Mouse (Mus musculus): Measurements from ENCODE around the gene Glis1. TPM values are rescaled to one million over a fixed set of nuclear protein-coding genes. Genes with fewer than 3 reads are reported as not detected.

Gene Glis1
- polyA plus RNA-seq, 1 experiment from 2014 or later: 4.9 TPM

GRCm38 (mm10) chr4:107652598-107653279, 218.3 kb downstream of the Glis1 start:
- Histone ChIP-seq H3K9ac (no peak overlapping the region), H3K4me1 (peaks cover 24% of the 10 kb centered on the region), H3K27me3 (replicated peaks) (no peaks in the 10 kb centered on the region), H3K36me3 (no peaks in the 10 kb centered on the region), H3K9me3 (no peaks in the 10 kb centered on the region), H3K4me3 (no peak overlapping the region), H3K27ac (no peak overlapping the region), H3K4me2 (replicated peaks) (peak overlapping the region; percentile 12; the same call in 1 of the 2 replicates)
- peak; percentile 78 for ATAC-seq (ENCODE audit: low FRiP score, low read depth)
- WGBS: 13% methylated on average over 7 of the region's 7 CpGs

GRCm38 (mm10) chr4:107653280-107653643, 218.9 kb downstream of the Glis1 start:
- no peaks in the 10 kb centered on the region for H3K36me3 ChIP-seq
- H3K9ac ChIP-seq: no peak overlapping the region
- 74% methylated on average over 5 of the region's 5 CpGs for WGBS
- H3K27ac ChIP-seq: no peak overlapping the region
- no peaks in the 10 kb centered on the region for H3K27me3 ChIP-seq (replicated peaks)
- H3K4me3 ChIP-seq: no peak overlapping the region
- ATAC-seq (ENCODE audit: low FRiP score, low read depth): no peak
- H3K9me3 ChIP-seq: no peaks in the 10 kb centered on the region
- H3K4me1 ChIP-seq: peaks cover 24% of the 10 kb centered on the region
- H3K4me2 ChIP-seq (replicated peaks): no peak overlapping the region

DNA sequence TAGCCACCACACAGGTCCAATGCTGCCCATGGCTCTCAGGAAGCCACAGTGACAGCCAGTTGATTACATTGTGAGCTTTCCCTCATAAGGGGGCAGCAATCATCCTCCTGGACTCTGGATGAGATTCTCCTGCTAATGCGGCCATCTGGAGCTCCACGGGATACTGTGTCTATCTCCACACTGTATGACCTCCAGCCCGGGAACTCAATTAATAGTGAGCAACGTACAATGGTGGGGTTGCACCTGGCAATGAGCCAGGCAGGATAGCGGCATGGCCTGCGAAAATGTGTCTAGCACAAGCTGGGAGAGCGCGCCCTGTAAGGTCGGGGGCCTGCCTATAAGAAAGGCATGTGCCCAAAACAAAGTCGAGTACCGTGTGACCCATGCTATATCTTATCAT, 226.3 kb downstream of the Glis1 start:
- ATAC-seq (ENCODE audit: low FRiP score, low read depth): no peak
- Histone ChIP-seq H3K4me1 (no peaks in the 10 kb centered on the region), H3K4me3 (no peak overlapping the region), H3K27ac (no peak overlapping the region), H3K27me3 (replicated peaks) (no peaks in the 10 kb centered on the region), H3K4me2 (replicated peaks) (no peak overlapping the region), H3K9me3 (no peaks in the 10 kb centered on the region), H3K9ac (no peak overlapping the region), H3K36me3 (no peaks in the 10 kb centered on the region)
- 87% methylated on average over 11 of the region's 11 CpGs for WGBS

DNA sequence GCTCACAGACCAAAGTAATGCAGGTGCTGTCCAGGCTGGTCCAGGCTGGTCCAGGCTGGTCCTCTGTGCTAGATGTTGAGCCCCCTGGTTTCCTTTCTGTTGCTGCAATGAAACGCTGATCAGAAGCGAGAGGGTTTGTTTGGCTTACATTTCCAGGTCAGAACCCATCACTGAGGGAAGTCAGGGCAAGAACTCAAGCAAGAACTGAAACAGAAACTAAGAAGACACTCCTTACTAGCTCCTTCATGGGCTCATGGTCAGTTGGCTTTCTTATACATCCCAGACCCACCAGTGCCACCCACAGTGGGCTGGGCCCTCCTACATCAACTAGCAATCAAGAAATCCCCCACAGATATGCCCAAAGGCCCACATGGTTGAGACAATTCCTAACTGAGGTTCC, 234.1 kb downstream of the Glis1 start:
- peaks cover 4% of the 10 kb centered on the region for H3K4me1 ChIP-seq
- H3K27ac ChIP-seq: no peak overlapping the region
- no peaks in the 10 kb centered on the region for H3K36me3 ChIP-seq
- H3K4me2 ChIP-seq (replicated peaks): no peak overlapping the region
- H3K9ac ChIP-seq: no peak overlapping the region
- no peak for ATAC-seq (ENCODE audit: low FRiP score, low read depth)
- WGBS: 92% methylated on average over 2 of the region's 2 CpGs
- no peaks in the 10 kb centered on the region for H3K27me3 ChIP-seq (replicated peaks)
- no peak overlapping the region for H3K4me3 ChIP-seq
- H3K9me3 ChIP-seq: no peaks in the 10 kb centered on the region

DNA sequence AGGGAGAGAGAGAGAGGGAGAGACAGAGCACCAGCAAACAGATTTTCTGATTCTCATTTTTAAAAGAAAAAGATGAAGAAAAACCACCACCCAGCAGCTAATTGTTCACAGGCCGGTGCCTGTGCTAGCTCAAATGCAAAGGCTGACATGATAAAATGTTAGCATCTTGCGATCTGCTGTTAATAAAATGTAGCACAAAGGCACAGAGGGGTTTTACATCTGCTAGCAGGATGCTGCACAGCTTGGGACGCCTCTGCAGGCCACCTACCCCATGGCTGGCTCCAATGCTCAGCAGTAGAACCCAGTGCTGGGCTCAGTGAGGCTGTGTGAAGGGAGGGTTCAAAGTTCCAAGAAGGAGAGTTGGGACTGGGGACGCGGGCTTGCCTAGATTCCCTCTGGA, 236.3 kb downstream of the Glis1 start:
- Histone ChIP-seq H3K4me1 (peaks cover 10% of the 10 kb centered on the region), H3K27me3 (replicated peaks) (no peaks in the 10 kb centered on the region), H3K9ac (no peak overlapping the region), H3K4me2 (replicated peaks) (no peak overlapping the region), H3K9me3 (no peaks in the 10 kb centered on the region), H3K36me3 (no peaks in the 10 kb centered on the region), H3K4me3 (no peak overlapping the region), H3K27ac (no peak overlapping the region)
- WGBS: 71% methylated on average over 5 of the region's 5 CpGs
- ATAC-seq (ENCODE audit: low FRiP score, low read depth): no peak

DNA sequence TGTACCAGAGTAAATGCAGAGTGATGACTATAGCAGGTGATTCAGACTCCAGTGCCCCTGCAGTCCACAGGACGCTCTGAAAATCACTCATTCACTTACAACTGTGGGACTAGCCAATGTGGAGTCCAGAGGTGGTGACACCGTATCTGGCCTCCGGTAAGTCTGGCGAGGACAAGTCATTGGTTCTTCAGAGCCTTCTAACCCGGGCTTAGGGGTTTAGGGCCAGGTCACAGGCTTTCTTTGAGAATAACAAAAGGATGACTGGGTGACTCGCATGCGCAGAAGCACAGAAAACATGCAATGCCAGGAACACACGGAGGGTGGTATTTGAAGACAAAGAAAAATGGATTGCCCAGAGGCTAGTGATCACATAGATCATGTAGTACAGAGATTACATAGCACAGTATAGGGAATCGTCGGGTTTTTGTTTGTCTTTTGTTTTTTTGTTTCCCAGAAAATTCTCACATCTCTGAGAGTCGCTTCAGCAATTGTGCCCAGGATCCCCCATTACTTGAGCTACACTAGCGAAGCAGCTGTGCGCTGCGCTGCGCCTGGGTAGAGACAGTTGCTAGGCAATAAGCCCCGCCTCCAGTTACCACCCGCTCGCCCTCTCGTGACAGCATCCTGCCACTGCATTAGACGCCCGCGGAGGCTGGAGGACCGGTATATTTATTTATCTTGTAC, 239.4 kb downstream of the Glis1 start:
- WGBS: 12% methylated on average over 23 of the region's 23 CpGs
- H3K27ac ChIP-seq: peak overlapping the region; percentile 21; the same call in 1 of the 2 replicates
- no peaks in the 10 kb centered on the region for H3K27me3 ChIP-seq (replicated peaks)
- no peaks in the 10 kb centered on the region for H3K36me3 ChIP-seq
- peak; percentile 93 for ATAC-seq (ENCODE audit: low FRiP score, low read depth)
- no peak overlapping the region for H3K4me3 ChIP-seq
- H3K4me2 ChIP-seq (replicated peaks): peak overlapping the region; percentile 44
- H3K9ac ChIP-seq: peak overlapping the region; percentile 45; the same call in 1 of the 2 replicates
- H3K4me1 ChIP-seq: peaks cover 11% of the 10 kb centered on the region
- no peaks in the 10 kb centered on the region for H3K9me3 ChIP-seq

GRCm38 (mm10) chr4:107674322-107674644, 239.9 kb downstream of the Glis1 start:
- 27% methylated on average over 5 of the region's 5 CpGs for WGBS
- no peak for ATAC-seq (ENCODE audit: low FRiP score, low read depth)
- Histone ChIP-seq H3K4me3 (no peak overlapping the region), H3K9me3 (no peaks in the 10 kb centered on the region), H3K27ac (no peak overlapping the region), H3K9ac (no peak overlapping the region), H3K27me3 (replicated peaks) (no peaks in the 10 kb centered on the region), H3K4me1 (peaks cover 16% of the 10 kb centered on the region), H3K4me2 (replicated peaks) (peak overlapping the region; percentile 44), H3K36me3 (no peaks in the 10 kb centered on the region)

GRCm38 (mm10) chr4:107675645-107676044, 241.3 kb downstream of the Glis1 start:
- H3K27ac ChIP-seq: no peak overlapping the region
- WGBS: 71% methylated on average over 10 of the region's 10 CpGs
- peaks cover 30% of the 10 kb centered on the region for H3K4me1 ChIP-seq
- no peaks in the 10 kb centered on the region for H3K9me3 ChIP-seq
- ATAC-seq (ENCODE audit: low FRiP score, low read depth): no peak
- H3K27me3 ChIP-seq (replicated peaks): no peaks in the 10 kb centered on the region
- H3K9ac ChIP-seq: no peak overlapping the region
- H3K4me3 ChIP-seq: no peak overlapping the region
- no peak overlapping the region for H3K4me2 ChIP-seq (replicated peaks)
- H3K36me3 ChIP-seq: no peaks in the 10 kb centered on the region

DNA sequence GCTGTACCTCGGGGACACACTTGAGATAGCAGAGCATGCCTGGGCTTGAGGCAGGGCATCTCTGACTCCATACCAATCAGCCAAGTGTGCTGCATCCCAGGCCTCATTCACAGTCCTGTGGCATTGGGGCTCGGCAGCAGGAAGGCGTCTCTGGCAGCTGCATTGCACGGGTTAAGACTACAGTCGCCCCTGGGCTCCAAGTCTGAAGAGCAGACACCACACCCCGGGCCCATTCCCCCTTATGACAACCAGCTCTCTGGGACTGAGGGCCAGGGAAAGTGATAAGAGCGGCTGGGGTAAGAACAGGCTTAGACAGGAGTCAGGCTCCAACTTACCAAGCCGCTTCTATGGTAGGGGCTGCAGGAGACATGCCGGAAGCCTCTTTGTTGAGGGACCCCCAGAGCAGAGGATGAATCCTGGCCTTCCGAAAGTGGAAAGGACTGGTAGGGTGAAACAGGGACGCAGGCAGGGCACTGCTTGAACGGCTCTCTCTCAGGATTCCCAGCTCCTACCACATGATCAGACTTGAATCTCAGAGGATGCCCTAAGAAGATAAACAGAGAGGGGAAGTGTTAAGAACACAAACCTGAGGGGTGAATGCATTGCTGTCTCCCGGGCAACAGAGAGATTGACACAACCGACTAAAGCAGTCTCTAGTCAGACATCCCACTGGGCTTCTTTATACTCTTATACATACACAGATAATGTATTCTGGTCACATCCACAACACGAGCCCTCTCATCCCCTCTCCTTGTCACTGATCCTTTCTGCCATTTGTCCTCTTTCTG, 246.1 kb downstream of the Glis1 start:
- WGBS: 33% methylated on average over 15 of the region's 15 CpGs
- Histone ChIP-seq H3K4me3 (peak overlapping the region; percentile 18; the same call in 1 of the 2 replicates), H3K27me3 (replicated peaks) (0 out of 2 replicates have a peak, but pooled peaks cover 2% of the 10 kb centered on the region), H3K27ac (peak overlapping the region; percentile 76), H3K4me2 (replicated peaks) (peak overlapping the region; percentile 48), H3K9me3 (no peaks in the 10 kb centered on the region), H3K36me3 (no peaks in the 10 kb centered on the region), H3K4me1 (peaks cover 30% of the 10 kb centered on the region), H3K9ac (peak overlapping the region; percentile 47; the same call in 1 of the 2 replicates)
- peak; percentile 88 for ATAC-seq (ENCODE audit: low FRiP score, low read depth)

- peak; percentile 59 for ATAC-seq (ENCODE audit: low FRiP score, low read depth)
- Histone ChIP-seq H3K4me1 (peaks cover 30% of the 10 kb centered on the region), H3K36me3 (no peaks in the 10 kb centered on the region), H3K9me3 (no peaks in the 10 kb centered on the region), H3K27ac (no peak overlapping the region; the same call in 1 of the 2 replicates), H3K4me3 (no peak overlapping the region), H3K4me2 (replicated peaks) (peak overlapping the region; percentile 48), H3K9ac (no peak overlapping the region), H3K27me3 (replicated peaks) (0 out of 2 replicates have a peak, but pooled peaks cover 2% of the 10 kb centered on the region)
- 36% methylated on average over 9 of the region's 9 CpGs for WGBS
Measured at GRCm38 (mm10) chr4:107681099-107681849, 246.9 kb downstream of the Glis1 start.

GRCm38 (mm10) chr4:107683006-107683756, 248.8 kb downstream of the Glis1 start:
- no peak overlapping the region for H3K4me3 ChIP-seq
- no peaks in the 10 kb centered on the region for H3K36me3 ChIP-seq
- H3K27ac ChIP-seq: no peak overlapping the region
- no peak overlapping the region for H3K4me2 ChIP-seq (replicated peaks)
- H3K9ac ChIP-seq: no peak overlapping the region
- H3K4me1 ChIP-seq: peaks cover 36% of the 10 kb centered on the region
- 91% methylated on average over 37 of the region's 37 CpGs for WGBS
- H3K9me3 ChIP-seq: no peaks in the 10 kb centered on the region
- no peak for ATAC-seq (ENCODE audit: low FRiP score, low read depth)
- H3K27me3 ChIP-seq (replicated peaks): 0 out of 2 replicates have a peak, but pooled peaks cover 2% of the 10 kb centered on the region
